Mouse (Mus musculus): Measurements from ENCODE around the gene Clpx.

DNA sequence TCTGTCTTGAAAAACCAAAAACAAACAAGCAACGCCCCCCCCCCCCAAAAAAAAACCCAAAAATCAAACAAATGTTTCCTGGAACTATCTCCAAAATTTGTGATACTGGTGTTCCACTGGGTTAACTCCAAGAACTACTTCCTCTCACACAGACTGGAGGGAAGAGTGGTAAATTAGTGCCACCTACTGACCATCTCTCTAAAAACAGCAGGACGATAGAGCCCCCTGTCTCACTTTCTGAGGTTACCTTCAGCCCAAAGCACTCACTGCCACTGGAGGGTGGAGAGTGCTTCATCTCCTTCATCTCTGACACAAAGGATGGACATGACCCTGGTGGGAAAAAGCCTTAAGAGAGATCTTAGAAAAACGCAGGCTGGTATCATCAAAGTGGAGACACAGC is 10.8 kb upstream of the Clpx start:
- peak; percentile 58 for TF ChIP-seq CTCF (conservative IDR thresholded peaks at IDR 0.05; ENCODE audit: insufficient read depth, insufficient read length, low read depth, low read length)
- no peak for TF ChIP-seq POLR2A (IDR thresholded peaks at IDR 0.05; ENCODE audit: low read depth, low read length)

All from kidney, adult 2 months (tissue).